Mouse (Mus musculus) embryonic facial prominence, embryonic 10.5 days (tissue): ENCODE measurements around the gene Cdk14. TPM values are rescaled to one million over a fixed set of nuclear protein-coding genes. Genes with fewer than 3 reads are reported as not detected.

ENCODE experiments used
- DNase-seq: peaks from one replicate; pipeline ENCODE4 v3.0.0-alpha.2; 2017; ENCODE audit warnings: low spot score
- H3K27ac ChIP-seq: fragments of 300-500 bp; sonication (generic); replicated peaks from 2 replicates; pipeline ENCODE4 v1.5.1; 2016; ENCODE audit warnings: mild to moderate bottlenecking
- H3K27me3 ChIP-seq: fragments of 300-500 bp; sonication (generic); replicated peaks from 2 replicates; pipeline ENCODE4 v1.6.1; 2016; ENCODE audit warnings: low read depth, mild to moderate bottlenecking; ENCODE audit not compliant: poor library complexity, severe bottlenecking
- H3K36me3 ChIP-seq: fragments of 300-500 bp; sonication (generic); replicated peaks from 2 replicates; pipeline ENCODE4 v1.6.1; 2016; ENCODE audit warnings: mild to moderate bottlenecking, moderate library complexity
- H3K4me1 ChIP-seq: fragments of 300-500 bp; sonication (generic); 2 replicates; pipeline ENCODE4 v1.6.1; 2016
- H3K4me3 ChIP-seq: fragments of 300-500 bp; sonication (generic); 2 replicates; pipeline ENCODE4 v1.5.1; 2016; ENCODE audit warnings: mild to moderate bottlenecking, moderate library complexity
- H3K9me3 ChIP-seq: fragments of 300-500 bp; sonication (generic); 2 replicates; pipeline ENCODE4 v1.6.1; 2016; ENCODE audit warnings: mild to moderate bottlenecking
- WGBS: fragments of 180-500 bp; shearing (Covaris S2); methylation state at CpG from one replicate; pipeline ENCODE4 v1.1.7; 2016; 5-methylcytosine and 5-hydroxymethylcytosine counted together
- polyA plus RNA-seq: library from polyadenylated mRNA; unstranded; fragments of >200 nt; fragmentation: Nextera tagmentation; extraction: Ambion mirVana; gene quantifications from 2 replicates; pipeline ENCODE4 v1.2.1, GENCODE M21; 2016

Gene Cdk14
- polyA plus RNA-seq, 1 experiment from 2014 or later = 18.3 TPM

DNA sequence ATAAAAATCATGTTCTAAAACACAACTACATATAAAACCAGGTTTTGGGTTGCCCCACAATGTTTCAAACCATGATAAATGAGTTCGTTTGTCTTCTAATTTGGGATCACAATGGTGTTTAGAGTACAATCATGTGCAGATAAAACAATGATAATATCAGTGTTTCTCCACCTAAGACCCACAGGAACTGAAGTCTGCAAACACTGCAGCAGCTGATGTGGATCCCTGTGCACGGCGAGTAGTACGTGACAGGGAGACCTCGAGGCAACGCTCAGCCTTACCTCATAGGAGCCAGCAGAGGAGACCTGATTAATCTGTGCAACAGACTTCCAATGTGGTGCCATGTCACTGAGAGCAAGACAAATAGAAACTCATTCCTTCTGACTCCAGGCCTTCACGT, 122.9 kb downstream of the Cdk14 start:
- no peaks in the 10 kb centered on the region for H3K36me3 ChIP-seq
- peaks cover 7% of the 10 kb centered on the region; the same call in 1 of the 2 replicates for H3K4me1 ChIP-seq
- 87% methylated on average over 7 of the region's 7 CpGs for WGBS
- H3K9me3 ChIP-seq = no peaks in the 10 kb centered on the region
- no peak overlapping the region for H3K27ac ChIP-seq
- no peak overlapping the region for H3K4me3 ChIP-seq
- no peak for DNase-seq
- H3K27me3 ChIP-seq = no peaks in the 10 kb centered on the region

DNA sequence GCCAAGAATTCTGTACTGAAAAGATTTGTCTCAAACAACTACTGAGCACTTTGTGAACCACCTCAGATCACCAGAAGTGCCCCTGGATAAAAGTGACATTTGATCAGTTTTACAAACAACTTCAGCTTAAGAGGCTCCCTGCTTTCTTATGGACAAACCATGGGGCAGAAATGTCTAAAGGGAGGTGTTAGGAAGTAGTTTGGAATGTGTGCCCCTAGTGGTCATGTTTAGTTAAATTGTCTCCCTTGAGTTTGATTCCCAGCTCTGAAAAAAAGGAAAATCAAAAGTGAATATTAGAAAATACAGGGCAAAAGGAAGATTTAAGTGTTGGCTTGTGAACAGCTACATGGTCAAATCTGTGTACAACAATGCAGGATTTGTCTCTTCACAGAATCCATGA, 123.3 kb downstream of the Cdk14 start:
- Histone ChIP-seq H3K36me3 (no peaks in the 10 kb centered on the region), H3K27ac (no peak overlapping the region), H3K9me3 (no peaks in the 10 kb centered on the region), H3K4me3 (no peak overlapping the region), H3K4me1 (peaks cover 6% of the 10 kb centered on the region; the same call in 1 of the 2 replicates), H3K27me3 (no peaks in the 10 kb centered on the region)
- DNase-seq = no peak

DNA sequence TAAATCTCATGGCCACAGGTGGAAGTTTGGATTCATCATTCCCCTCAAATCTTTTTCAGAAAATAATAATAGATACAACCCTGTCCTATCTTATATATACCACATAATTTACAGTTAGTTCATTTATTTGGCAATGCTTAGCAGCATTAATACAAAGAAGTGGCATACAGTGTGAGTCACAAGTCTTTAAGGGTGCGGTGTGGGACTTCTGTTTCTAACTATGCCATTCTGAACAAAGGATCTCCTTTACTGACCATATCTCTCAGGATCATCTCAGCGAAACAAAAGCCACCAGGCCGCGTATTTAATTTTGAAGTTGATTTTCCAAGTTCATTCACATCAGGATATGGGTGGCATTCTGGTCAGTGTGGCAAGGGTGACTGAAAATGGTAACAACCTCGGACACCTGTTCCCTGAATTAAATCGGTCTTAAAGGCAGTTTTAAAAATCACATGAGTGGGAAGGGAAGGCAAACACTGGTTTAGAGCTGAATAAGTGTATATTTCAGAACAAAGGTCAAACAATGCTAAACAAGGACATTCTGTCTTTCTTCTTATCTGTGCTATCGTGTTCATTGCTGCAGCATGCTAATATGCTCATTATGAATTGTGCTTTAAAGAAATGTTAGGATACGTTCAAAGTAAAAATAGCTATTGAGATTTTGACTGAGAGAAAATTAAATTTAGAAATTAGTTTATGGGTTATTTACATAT, 127.1 kb downstream of the Cdk14 start:
- no peak for DNase-seq
- WGBS = 90% methylated on average over 8 of the region's 8 CpGs
- Histone ChIP-seq H3K9me3 (no peaks in the 10 kb centered on the region), H3K27ac (no peak overlapping the region), H3K27me3 (no peaks in the 10 kb centered on the region), H3K36me3 (no peaks in the 10 kb centered on the region), H3K4me3 (no peak overlapping the region), H3K4me1 (peaks cover 10% of the 10 kb centered on the region)

DNA sequence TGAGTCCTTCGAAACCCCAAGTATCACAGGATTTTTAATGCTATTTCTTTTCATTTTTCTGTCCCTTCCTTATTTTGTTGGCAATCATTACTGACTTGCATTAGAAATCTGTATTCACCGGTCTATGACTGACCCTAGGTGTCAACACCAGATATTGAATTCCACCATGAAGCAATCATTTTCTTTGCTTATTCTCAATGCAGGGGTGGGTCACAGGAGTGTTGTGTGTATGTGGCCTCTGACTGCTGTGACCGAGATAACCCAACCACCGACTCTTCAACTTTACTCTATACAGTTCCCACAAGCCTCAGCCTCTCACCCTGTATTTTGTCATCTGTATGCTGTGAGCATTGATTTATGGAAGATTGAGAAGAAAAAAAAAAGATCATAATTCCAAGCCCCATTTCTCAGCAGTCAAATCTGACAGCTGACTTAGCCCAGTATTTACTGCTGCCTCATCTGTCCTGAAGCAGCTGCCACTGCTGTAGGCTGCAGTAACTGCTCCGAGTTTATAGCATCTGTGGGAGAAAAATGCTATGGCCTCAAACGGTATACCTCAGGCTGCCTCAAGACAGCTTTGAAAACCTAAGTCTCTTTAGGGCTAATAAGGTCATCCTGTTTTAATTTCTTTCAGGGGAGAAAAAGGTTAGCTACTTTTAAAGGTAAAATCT, 128.7 kb downstream of the Cdk14 start:
- DNase-seq = no peak
- Histone ChIP-seq H3K4me3 (no peak overlapping the region), H3K27me3 (no peaks in the 10 kb centered on the region), H3K9me3 (no peaks in the 10 kb centered on the region), H3K36me3 (no peaks in the 10 kb centered on the region), H3K4me1 (peaks cover 10% of the 10 kb centered on the region), H3K27ac (no peak overlapping the region)
- 82% methylated on average over 6 of the region's 6 CpGs for WGBS

DNA sequence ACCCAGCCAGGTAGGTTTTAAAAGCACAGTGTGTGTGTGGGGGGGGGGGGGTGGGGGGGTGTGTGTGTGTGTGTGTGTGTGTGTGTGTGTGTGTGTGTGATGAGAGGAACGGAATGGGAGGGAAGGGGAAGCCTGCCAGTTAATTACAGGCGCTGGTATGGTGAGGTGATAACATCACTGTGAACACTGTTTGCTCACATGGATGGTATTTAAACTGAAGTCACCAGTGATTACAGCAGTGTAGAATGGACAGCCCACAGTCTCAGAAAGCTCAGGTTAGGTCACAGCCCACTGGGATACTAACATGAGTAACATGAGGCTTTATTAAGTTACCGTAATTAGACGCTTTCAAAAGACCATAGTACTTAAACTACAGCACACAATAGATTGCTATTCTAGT, 129.4 kb downstream of the Cdk14 start:
- Histone ChIP-seq H3K27me3 (no peaks in the 10 kb centered on the region), H3K36me3 (no peaks in the 10 kb centered on the region), H3K27ac (no peak overlapping the region), H3K4me3 (no peak overlapping the region), H3K4me1 (peaks cover 10% of the 10 kb centered on the region), H3K9me3 (no peaks in the 10 kb centered on the region)
- 68% methylated on average over 4 of the region's 4 CpGs for WGBS
- DNase-seq = no peak

DNA sequence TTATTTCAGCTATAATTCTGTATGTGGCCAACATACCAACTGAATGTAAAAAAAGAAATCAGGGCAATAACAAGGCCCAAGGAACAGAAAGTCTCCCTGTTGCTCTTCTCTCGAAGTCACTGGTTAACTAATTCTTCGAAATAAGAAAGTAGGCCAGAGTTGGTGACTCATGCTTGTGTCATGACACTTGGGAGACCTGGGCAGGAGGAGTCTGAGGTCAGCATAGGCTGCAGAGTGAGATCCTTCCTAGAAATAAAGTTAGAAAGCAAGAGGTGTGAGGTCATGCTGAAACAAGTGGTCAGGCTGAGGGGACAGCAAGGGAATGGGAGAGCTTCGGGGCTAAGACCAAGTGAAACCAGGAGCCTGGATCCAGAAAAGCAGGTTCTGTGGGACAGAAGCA, 134.2 kb downstream of the Cdk14 start:
- WGBS = 88% methylated on average over 3 of the region's 3 CpGs

DNA sequence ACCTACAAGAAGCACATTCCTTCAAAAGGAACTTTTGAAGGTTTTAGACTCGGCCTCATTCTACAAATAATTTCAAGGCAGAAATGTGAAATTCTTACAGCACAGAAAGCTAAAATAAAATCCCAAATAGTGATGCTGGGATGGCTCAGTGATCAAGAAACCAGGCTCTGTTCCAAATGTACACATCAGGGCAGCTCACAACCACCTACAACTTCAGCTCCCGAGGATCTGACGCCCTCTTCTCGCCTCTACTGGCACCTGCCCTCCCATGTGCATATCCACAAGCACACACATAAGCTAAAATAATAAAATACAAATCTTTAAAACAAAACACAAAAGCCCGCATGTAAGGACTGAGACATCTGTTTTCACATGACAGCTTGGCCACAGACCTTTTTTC, 135.6 kb downstream of the Cdk14 start:
- Histone ChIP-seq H3K4me3 (no peak overlapping the region), H3K27me3 (no peaks in the 10 kb centered on the region), H3K27ac (no peak overlapping the region), H3K36me3 (no peaks in the 10 kb centered on the region), H3K9me3 (no peaks in the 10 kb centered on the region), H3K4me1 (no peaks in the 10 kb centered on the region)
- WGBS = 89% methylated on average over 5 of the region's 5 CpGs
- DNase-seq = no peak

More for the DNA sequence above, 134.2 kb downstream of the Cdk14 start:
- H3K4me1 ChIP-seq = peaks cover 7% of the 10 kb centered on the region; the same call in 1 of the 2 replicates
- no peak overlapping the region for H3K4me3 ChIP-seq
- H3K9me3 ChIP-seq = no peaks in the 10 kb centered on the region
- H3K27ac ChIP-seq = no peak overlapping the region
- H3K36me3 ChIP-seq = no peaks in the 10 kb centered on the region
- DNase-seq = no peak
- no peaks in the 10 kb centered on the region for H3K27me3 ChIP-seq

DNA sequence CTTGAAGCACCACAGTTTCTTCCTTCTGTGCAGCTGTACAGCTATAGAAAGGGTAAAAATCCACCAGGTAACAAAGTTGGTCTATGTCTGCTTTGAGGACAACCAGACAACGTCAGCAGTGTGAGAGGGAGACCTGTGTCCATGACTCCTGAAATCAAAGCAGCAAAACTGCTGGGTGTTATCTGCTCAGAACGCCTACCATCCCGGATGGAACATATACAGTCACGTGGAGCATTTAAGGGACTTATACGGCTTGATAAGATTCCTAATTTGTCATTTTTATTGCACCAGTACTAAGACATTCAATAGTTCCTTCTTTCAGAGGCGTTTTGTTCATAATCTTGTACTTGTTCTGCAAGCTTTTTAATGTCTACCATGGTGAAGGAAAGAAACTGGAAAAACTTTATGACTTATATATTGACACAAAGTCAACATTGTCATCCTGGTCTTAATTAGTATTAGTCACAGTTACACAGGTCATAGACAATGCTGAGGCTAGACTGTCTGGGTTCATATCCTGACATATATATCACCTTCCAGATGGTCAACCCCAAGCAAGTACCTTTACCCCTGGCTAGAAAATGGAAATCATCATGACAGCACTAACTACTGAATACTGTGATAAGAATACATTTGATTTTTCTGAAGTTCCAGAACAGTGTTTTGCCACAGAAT, 136.2 kb downstream of the Cdk14 start:
- H3K4me1 ChIP-seq = no peaks in the 10 kb centered on the region
- WGBS = 92% methylated on average over 6 of the region's 6 CpGs
- H3K27ac ChIP-seq = no peak overlapping the region
- H3K4me3 ChIP-seq = no peak overlapping the region
- no peaks in the 10 kb centered on the region for H3K9me3 ChIP-seq
- no peak for DNase-seq
- no peaks in the 10 kb centered on the region for H3K36me3 ChIP-seq
- H3K27me3 ChIP-seq = no peaks in the 10 kb centered on the region

DNA sequence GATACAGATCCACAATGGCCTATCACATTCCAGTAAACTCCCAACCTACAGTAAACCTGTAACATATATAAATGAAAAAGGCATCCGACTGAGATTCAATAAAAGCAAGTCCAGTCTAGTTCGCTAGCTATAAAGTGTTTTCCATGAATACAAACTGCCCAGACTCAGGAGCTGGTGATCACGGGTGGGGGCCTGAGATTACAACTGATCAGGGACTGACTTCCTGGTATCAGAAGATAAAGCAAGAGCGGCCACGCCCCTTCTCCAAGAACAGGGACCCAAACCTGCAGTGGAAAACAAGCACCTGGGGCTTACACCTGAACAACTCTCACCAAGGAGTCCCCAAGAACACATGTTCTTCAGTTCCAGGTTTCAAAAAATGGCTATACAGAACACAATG, 137.7 kb downstream of the Cdk14 start:
- 89% methylated on average over 5 of the region's 5 CpGs for WGBS
- Histone ChIP-seq H3K4me3 (no peak overlapping the region), H3K36me3 (no peaks in the 10 kb centered on the region), H3K9me3 (no peaks in the 10 kb centered on the region), H3K27me3 (no peaks in the 10 kb centered on the region), H3K27ac (no peak overlapping the region), H3K4me1 (no peaks in the 10 kb centered on the region)
- no peak for DNase-seq

DNA sequence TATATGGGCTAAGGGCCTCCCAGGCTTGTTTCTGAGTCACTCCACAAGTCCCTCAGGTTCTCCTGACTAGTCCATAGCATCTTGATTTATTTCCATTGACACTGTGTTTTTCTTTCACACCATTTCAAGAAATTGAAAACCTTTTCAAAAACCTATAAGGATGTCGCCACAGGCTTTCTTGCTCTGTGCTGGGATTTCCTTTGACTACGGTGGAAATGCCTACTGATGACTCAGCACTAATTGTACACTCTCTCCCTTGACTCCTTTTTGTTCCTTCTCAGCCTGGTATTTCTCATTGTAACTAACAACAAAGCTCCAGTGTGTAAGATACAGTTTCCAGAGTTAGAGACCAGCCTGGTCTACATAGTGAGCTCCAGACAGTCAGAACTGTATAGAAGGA, 144.8 kb downstream of the Cdk14 start:
- 61% methylated on average over 2 of the region's 2 CpGs for WGBS
- Histone ChIP-seq H3K27ac (no peak overlapping the region), H3K9me3 (no peaks in the 10 kb centered on the region), H3K27me3 (no peaks in the 10 kb centered on the region), H3K36me3 (no peaks in the 10 kb centered on the region), H3K4me3 (no peak overlapping the region), H3K4me1 (peaks cover 10% of the 10 kb centered on the region)
- no peak for DNase-seq

DNA sequence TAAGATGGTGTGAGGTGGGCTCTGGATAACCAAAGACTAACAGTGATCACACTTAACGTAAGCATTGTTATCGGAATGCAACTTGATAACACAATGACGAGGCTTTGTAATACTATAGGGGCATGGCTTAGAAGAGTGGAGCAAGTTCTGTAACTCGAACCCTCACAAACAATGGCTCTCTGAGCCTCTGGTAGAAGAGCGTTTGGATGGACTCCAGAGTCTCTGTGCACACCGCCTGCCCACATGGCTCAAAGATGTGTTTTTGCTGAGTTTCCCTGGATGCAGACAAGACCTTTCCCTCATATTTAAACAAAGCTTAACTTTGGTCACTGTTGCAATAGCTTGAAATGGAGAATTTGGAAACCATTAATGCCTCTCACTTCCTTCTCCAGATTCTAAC, 145.8 kb downstream of the Cdk14 start:
- no peaks in the 10 kb centered on the region for H3K36me3 ChIP-seq
- H3K27ac ChIP-seq = no peak overlapping the region
- H3K9me3 ChIP-seq = no peaks in the 10 kb centered on the region
- WGBS = 60% methylated on average over 6 of the region's 6 CpGs
- no peak for DNase-seq
- H3K4me3 ChIP-seq = no peak overlapping the region
- peaks cover 10% of the 10 kb centered on the region for H3K4me1 ChIP-seq
- no peaks in the 10 kb centered on the region for H3K27me3 ChIP-seq

DNA sequence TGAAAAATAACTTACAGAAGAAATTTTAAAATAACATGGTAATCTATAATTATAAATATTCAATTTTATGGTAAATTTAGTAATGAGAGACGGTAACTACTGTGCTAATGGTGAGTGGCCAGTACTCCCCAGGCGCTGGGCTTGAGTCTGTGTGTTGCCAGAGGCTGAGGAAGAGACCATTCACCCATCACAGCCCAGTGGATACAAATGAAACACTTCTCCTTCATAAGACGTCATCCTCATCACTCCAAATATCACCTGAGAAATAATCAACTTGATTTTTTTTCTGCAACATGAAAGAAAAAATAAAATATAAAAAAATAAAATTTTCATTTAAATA, 153.4 kb downstream of the Cdk14 start:
- Histone ChIP-seq H3K9me3 (no peaks in the 10 kb centered on the region), H3K4me1 (peaks cover 17% of the 10 kb centered on the region), H3K4me3 (no peak overlapping the region), H3K27ac (no peak overlapping the region), H3K36me3 (no peaks in the 10 kb centered on the region), H3K27me3 (no peaks in the 10 kb centered on the region)
- DNase-seq = no peak
- WGBS = 82% methylated on average over 3 of the region's 3 CpGs
